Mouse (Mus musculus) liver, embryonic 16.5 days (tissue): ENCODE measurements around the gene Asgr2. TPM values are rescaled to one million over a fixed set of nuclear protein-coding genes. Genes with fewer than 3 reads are reported as not detected.

Experiments used
- polyA plus RNA-seq: library from polyadenylated mRNA; unstranded; fragments of >200 nt; fragmentation: Nextera tagmentation; extraction: Ambion mirVana; gene quantifications from 2 replicates; pipeline ENCODE4 v1.2.1, GENCODE M21; 2015

The Asgr2 gene
- polyA plus RNA-seq, 1 experiment from 2014 or later, result 13.1 TPM

Other genes with a start within 250 kb of the Asgr2 start
- 22.0 and 27.8 TPM in 2 replicates for gene Plscr3, start 246.3 kb upstream of the Asgr2 start, polyA plus RNA-seq
- gene Tnk1, start 233.9 kb upstream of the Asgr2 start, polyA plus RNA-seq, result 0.74 and 0.96 TPM in 2 replicates
- not detected in 2 replicates for gene Tmem95, start 214.6 kb upstream of the Asgr2 start, polyA plus RNA-seq
- gene Kctd11, start 211.2 kb upstream of the Asgr2 start, polyA plus RNA-seq, result 1.3 and 1.4 TPM in 2 replicates
- gene Acap1, start 197.1 kb upstream of the Asgr2 start, polyA plus RNA-seq, result 6.5 and 6.8 TPM in 2 replicates
- 0.46 and 0.76 TPM in 2 replicates for gene 2810408A11Rik, start 191.7 kb upstream of the Asgr2 start, polyA plus RNA-seq
- 2.2 and 2.6 TPM in 2 replicates for gene Neurl4, start 191.6 kb upstream of the Asgr2 start, polyA plus RNA-seq
- 81.1 and 83.1 TPM in 2 replicates for gene Gps2, start 178.8 kb upstream of the Asgr2 start, polyA plus RNA-seq
- 1,065 and 1,134 TPM in 2 replicates for gene Eif5a, start 170.7 kb upstream of the Asgr2 start, polyA plus RNA-seq
- gene Ybx2, start 156.8 kb upstream of the Asgr2 start, polyA plus RNA-seq, result 0.18 TPM in 1 of 2 replicates, not detected in the other
- 18.4 and 22.6 TPM in 2 replicates for gene Slc2a4, start 144.5 kb upstream of the Asgr2 start, polyA plus RNA-seq
- 5.4 and 11.7 TPM in 2 replicates for gene Cldn7, start 127.9 kb upstream of the Asgr2 start, polyA plus RNA-seq
- gene Ctdnep1, start 111.5 kb upstream of the Asgr2 start, polyA plus RNA-seq, result 7.1 and 7.3 TPM in 2 replicates
- gene Elp5, start 110.1 kb upstream of the Asgr2 start, polyA plus RNA-seq, result 55.1 and 57.2 TPM in 2 replicates
- 255 and 280 TPM in 2 replicates for gene Gabarap, start 101.5 kb upstream of the Asgr2 start, polyA plus RNA-seq
- gene Phf23, start 96.9 kb upstream of the Asgr2 start, polyA plus RNA-seq, result 17.5 and 18.2 TPM in 2 replicates
- 4.4 and 5.1 TPM in 2 replicates for gene Dvl2, start 92.0 kb upstream of the Asgr2 start, polyA plus RNA-seq
- 127 and 138 TPM in 2 replicates for gene Acadvl, start 77.2 kb upstream of the Asgr2 start, polyA plus RNA-seq
- gene Dlg4, start 75.7 kb upstream of the Asgr2 start, polyA plus RNA-seq, result 0.40 and 0.53 TPM in 2 replicates
- 5.0 and 6.0 TPM in 2 replicates for gene Asgr1, start 38.6 kb upstream of the Asgr2 start, polyA plus RNA-seq
- gene Mgl2, start 37.7 kb downstream of the Asgr2 start, polyA plus RNA-seq, result 2.5 and 3.0 TPM in 2 replicates
- 0.63 and 0.64 TPM in 2 replicates for gene Clec10a, start 63.6 kb downstream of the Asgr2 start, polyA plus RNA-seq
- gene Slc16a11, start 120.1 kb downstream of the Asgr2 start, polyA plus RNA-seq, result 1.1 and 1.3 TPM in 2 replicates
- gene Slc16a13, start 128.4 kb downstream of the Asgr2 start, polyA plus RNA-seq, result 2.6 and 4.3 TPM in 2 replicates
- 2.1 and 2.3 TPM in 2 replicates for gene Bcl6b, start 137.2 kb downstream of the Asgr2 start, polyA plus RNA-seq
- gene 0610010K14Rik, start 145.3 kb downstream of the Asgr2 start, polyA plus RNA-seq, result 53.9 and 54.5 TPM in 2 replicates
- gene Gm21988, start 147.2 kb downstream of the Asgr2 start, polyA plus RNA-seq, result 3.4 and 4.3 TPM in 2 replicates
- 146 and 159 TPM in 2 replicates for gene Rnasek, start 147.2 kb downstream of the Asgr2 start, polyA plus RNA-seq
- gene Alox12, start 162.7 kb downstream of the Asgr2 start, polyA plus RNA-seq, result 13.0 and 14.8 TPM in 2 replicates
- 0.11 TPM in 1 of 2 replicates, not detected in the other for gene Alox12e, start 230.0 kb downstream of the Asgr2 start, polyA plus RNA-seq